Mouse (Mus musculus): ENCODE results near the gene Mrpl55. TPM values are rescaled to one million over a fixed set of nuclear protein-coding genes. Genes with fewer than 3 reads are reported as not detected.

The Mrpl55 gene
- 10 to 100 TPM; 57.0 to 62.4 TPM for polyA plus RNA-seq (2017; shearing (Covaris generic))

DNA sequence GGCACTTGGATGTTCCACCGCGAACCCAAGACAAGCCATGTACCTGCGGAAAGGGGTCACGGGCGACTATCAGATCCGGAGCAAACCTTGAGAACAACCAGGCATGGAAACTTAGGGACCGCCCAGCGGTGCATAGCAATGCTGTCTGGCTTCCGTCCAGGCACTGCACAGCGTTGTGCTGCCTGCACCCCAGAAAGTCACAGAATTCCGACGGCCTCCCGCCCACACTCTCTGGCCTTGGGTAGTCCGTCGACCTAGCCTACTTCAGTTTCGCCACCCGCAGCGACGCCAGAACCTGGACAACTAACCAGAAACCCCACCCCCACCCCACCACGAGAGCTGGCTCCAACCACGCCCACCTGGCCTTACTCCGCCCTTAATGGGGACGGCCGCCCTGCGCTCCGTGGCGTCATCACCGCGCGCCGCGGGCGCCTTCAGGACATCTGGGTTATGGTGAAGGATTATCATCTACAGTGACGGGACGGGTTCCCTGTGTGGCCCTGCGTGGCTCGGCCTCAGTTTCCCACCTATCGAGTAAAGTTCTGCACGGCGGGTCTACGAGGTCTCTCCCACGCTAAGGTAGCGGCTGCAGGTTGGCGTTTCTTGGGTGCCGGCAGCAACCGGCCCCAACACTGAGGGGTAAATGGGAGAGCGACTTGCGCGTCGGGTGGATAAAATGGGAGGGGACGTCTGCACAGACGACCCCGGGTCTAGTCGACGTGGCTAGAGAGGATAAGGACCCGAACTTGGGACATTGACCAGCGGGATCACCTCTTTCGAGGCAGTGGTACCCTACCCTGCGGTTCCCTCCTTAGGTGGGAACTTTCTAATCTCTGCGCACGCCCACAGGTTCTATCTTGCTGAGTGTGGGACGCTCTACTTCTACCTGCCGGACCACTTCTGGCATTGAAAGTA, at the start of gene Mrpl55:
Mrpl55 (plus strand) TSS at position 406 of the 915 bp plus-strand sequence.
- ATAC-seq, result peak; percentile 94

DNA sequence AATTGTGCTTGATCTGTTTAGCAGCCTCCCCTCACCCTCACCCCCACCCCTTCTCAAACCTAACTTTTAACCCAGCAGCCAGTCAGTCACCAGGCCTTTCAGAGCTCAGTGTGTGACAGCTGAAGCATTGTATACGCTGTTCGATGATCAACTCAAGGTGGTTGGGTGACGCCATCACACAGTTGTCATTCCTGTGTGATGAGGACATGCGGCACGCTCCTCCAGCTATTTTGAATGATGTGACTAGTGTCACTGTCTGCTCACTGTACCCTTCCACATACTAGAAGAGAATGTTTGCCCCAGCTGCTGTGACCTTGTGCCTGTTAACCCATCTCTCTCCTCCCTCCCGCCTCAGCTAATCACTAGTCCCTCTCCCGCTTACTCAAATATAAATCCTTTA, 48.1 kb upstream of the Mrpl55 start:
- no peak for ATAC-seq

- ATAC-seq, result no peak
Observed at GRCm38 (mm10) chr11:59155900-59156299, 46.4 kb upstream of the Mrpl55 start.

- ATAC-seq, result no peak
Observed at GRCm38 (mm10) chr11:59159099-59159498, 43.2 kb upstream of the Mrpl55 start.

GRCm38 (mm10) chr11:59159558-59159957, 42.7 kb upstream of the Mrpl55 start:
- no peak for ATAC-seq

DNA sequence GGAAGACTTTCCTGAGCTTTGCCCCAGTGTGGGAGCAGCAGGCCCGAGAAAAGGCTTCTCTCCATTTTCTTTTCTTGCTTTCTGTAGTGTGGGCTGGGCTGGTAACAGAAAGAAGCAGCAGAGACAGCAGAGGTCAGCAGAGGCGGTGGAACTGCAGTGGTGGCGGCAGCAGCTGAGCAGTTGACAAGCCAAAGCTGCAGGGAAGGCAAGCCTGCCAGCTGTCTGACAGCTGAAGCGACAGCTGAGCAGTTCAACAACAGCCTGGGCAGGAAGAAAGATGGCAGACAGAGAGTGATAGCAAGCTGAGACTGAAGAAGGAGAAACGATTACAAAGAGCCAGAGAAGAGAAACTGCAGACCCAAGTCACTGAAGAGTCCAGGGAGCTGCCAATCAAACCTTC, 40.9 kb upstream of the Mrpl55 start:
- no peak for ATAC-seq

- no peak for ATAC-seq
Observed at GRCm38 (mm10) chr11:59162443-59163254, 39.6 kb upstream of the Mrpl55 start.

GRCm38 (mm10) chr11:59163255-59164236, 38.7 kb upstream of the Mrpl55 start, which contains the start of gene Iba57:
Gene Iba57, minus strand, starts transcription at chr11:59163739.
- ATAC-seq, result peak; percentile 98

DNA sequence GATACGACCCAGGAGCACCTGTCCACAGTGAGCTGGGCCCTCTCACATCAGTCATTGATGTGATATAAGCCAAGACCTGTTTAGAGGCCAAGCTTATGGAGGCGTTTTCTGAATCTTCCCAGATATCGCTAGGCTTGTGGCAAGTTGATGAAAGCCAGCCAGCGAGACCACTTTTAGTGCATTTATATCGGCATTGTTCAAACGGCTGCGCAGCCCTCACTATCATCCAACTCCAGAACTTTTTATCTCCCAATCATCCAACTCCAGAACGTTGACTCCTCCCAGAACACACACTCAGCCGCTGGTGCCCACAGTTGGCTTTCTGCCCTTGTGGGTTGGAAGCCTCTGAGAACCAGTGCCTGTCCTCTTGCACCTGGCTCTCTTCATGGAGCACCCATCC, 37.9 kb upstream of the Mrpl55 start:
- no peak for ATAC-seq

DNA sequence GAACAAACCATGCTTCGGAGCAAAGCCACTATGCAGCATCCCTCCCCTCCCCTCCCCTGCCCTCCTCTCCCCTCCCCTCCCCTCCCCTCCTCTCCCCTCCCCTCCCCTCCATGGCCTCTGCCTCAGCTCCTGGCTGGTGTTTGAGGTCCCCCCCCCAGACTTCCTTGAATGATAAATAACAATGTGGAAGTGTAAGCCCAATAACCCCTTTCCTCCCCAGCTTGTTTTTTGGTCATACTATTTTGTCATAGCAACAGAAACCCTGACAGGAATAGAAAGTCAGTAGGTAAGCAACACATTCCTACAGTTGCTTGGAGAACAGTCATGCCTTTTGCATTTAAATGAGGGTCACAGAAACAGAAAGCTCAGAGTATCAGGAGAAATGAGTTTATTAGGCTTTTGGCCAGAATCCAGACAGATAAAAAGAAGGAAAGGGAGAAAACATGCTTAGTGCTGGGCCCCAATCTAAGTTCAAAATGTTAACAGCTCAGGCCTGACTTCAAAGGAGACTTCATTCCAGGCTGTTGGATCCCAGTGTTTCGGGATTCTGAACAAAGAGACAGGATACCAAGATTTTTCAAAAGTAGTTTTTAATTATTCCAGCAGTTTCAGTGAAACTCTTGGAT, 36.6 kb upstream of the Mrpl55 start:
- no peak for ATAC-seq

DNA sequence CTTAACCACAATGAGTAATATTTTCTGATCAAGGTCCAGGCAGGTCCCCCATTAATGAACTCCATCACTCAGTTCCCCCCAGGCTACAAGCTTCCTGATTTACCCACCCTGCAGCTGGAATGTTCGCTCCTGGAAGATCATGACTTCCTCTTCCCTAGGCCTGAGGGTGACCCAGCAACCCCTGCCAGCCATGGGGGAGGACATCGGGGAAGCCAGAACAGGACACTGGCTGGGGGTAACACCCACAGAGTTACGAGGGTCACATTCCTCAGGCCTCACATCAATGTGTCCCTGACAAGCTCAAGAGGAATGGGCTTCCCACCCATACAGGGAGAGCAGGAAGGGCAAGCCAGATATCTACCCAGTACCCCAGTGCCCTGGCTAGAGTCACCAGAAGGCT, 32.5 kb upstream of the Mrpl55 start:
- ATAC-seq, result no peak

DNA sequence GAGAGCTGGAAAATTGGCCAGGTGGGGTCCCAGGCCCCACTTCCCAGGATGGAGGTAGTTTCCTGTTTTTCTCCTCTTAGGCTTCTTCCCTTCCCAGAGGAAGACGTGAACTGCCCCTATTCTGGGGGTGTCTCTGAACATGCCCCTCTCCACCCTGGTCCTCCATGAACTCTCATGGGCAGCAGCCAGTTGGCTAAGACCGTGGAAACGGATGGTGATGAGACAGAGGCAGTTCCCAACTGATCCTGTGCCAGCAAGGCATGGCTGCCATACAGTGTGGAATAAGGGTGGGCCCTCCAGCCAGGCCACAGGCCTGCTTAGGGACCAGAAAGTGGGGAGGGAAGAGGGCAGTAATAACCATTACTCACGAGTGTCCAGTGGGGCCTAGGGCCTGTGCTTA, 31.7 kb upstream of the Mrpl55 start:
- no peak for ATAC-seq

GRCm38 (mm10) chr11:59174189-59174838, 28.0 kb upstream of the Mrpl55 start:
- ATAC-seq, result no peak

DNA sequence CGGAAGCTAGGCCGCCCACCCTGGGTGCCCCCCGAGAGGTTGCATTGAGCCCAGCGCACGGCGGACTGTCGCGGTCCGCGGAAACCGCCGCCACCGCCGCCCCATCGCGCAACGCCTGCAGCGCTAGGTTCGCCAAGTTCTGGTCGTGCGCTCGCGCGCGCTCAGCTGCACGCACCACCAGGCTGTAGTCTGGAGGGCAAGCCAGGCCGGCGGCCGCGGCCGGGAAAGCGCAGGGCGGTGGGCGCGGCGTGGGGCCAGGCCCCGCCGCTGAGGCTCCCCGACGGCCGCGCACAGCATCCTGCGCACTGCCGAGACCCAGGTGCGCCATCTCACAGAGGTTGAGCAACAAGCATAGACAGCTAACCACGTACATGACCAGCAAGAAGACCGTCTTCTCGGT, 25.8 kb upstream of the Mrpl55 start:
- ATAC-seq, result no peak

DNA sequence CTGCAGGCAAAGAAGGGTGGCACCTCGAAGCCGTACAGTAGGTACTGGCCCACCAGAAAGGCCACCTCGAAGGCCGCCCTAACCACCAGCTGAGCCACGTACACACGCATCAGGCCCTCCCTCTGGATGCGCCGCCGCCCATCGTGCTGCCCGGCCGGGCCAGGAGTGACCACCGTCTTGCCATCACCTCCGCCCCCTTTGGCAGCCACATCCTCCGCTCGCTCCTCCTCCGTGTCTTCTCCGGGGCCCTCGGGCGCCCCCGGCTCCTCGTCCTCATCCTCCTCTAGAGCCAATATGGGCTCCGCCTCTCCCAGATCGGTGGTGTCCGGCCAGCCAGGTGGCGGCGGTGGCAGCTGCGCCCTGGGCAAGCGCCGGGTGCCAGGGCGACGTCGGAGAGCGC, 25.4 kb upstream of the Mrpl55 start:
- no peak for ATAC-seq

GRCm38 (mm10) chr11:59182864-59183331, 19.4 kb upstream of the Mrpl55 start, which contains the start of gene Gjc2:
Gene Gjc2, minus strand, starts transcription at chr11:59183213.
- no peak for ATAC-seq

- ATAC-seq, result peak; percentile 77
Observed at GRCm38 (mm10) chr11:59183821-59184220, 18.5 kb upstream of the Mrpl55 start.

- no peak for ATAC-seq
Observed at GRCm38 (mm10) chr11:59185490-59185889, 16.8 kb upstream of the Mrpl55 start.

GRCm38 (mm10) chr11:59187706-59188105, 14.6 kb upstream of the Mrpl55 start:
- ATAC-seq, result no peak

GRCm38 (mm10) chr11:59191231-59192058, 10.8 kb upstream of the Mrpl55 start:
- peak; percentile 96 for ATAC-seq
